Mouse (Mus musculus) hindbrain, embryonic 10.5 days (tissue): ENCODE measurements around the gene Hesx1. TPM values are rescaled to one million over a fixed set of nuclear protein-coding genes. Genes with fewer than 3 reads are reported as not detected.
A peak's percentile ranks its signal among the peaks of the same experiment; 100 is the strongest.

Source experiments
- DNase-seq: peaks from one replicate; pipeline ENCODE4 v3.0.0-alpha.2; 2017; ENCODE audit warnings: low spot score
- H3K27ac ChIP-seq: fragments of 300-500 bp; sonication (generic); 2 replicates; pipeline ENCODE4 v1.5.1; 2016; ENCODE audit warnings: mild to moderate bottlenecking, moderate library complexity
- H3K27me3 ChIP-seq: fragments of 300-500 bp; sonication (generic); 2 replicates; pipeline ENCODE4 v1.6.1; 2016; ENCODE audit warnings: mild to moderate bottlenecking; ENCODE audit not compliant: poor library complexity, insufficient read depth, severe bottlenecking
- H3K36me3 ChIP-seq: fragments of 300-500 bp; sonication (generic); 2 replicates; pipeline ENCODE4 v1.6.1; 2016; ENCODE audit warnings: mild to moderate bottlenecking, moderate library complexity
- H3K4me1 ChIP-seq: fragments of 300-500 bp; sonication (generic); replicated peaks from 2 replicates; pipeline ENCODE4 v1.6.1; 2016; ENCODE audit warnings: mild to moderate bottlenecking
- H3K4me3 ChIP-seq: fragments of 300-500 bp; sonication (generic); 2 replicates; pipeline ENCODE4 v1.5.1; 2016; ENCODE audit warnings: mild to moderate bottlenecking, moderate library complexity
- H3K9me3 ChIP-seq: fragments of 300-500 bp; sonication (generic); 2 replicates; pipeline ENCODE4 v1.6.1; 2016; ENCODE audit warnings: mild to moderate bottlenecking, moderate library complexity
- WGBS: fragments of 180-500 bp; shearing (Covaris S2); methylation state at CpG from one replicate; pipeline ENCODE4 v1.1.7; 2016; 5-methylcytosine and 5-hydroxymethylcytosine counted together
- polyA plus RNA-seq: library from polyadenylated mRNA; unstranded; fragments of >200 nt; fragmentation: Nextera tagmentation; extraction: Ambion mirVana; gene quantifications from 2 replicates; pipeline ENCODE4 v1.2.1, GENCODE M21; 2016

The Hesx1 gene
- polyA plus RNA-seq, 1 experiment from 2014 or later: 0.42 TPM

GRCm38 (mm10) chr14:27022876-27023275, 28.7 kb downstream of the Hesx1 start:
- H3K9me3 ChIP-seq: no peaks in the 10 kb centered on the region
- peak; percentile 71 for DNase-seq
- 48% methylated on average over 11 of the region's 11 CpGs for WGBS

GRCm38 (mm10) chr14:27024664-27025063, 30.4 kb downstream of the Hesx1 start:
- 85% methylated on average over 4 of the region's 4 CpGs for WGBS
- Histone ChIP-seq H3K4me3 (no peak overlapping the region), H3K4me1 (no peaks in the 10 kb centered on the region), H3K27ac (no peak overlapping the region), H3K9me3 (no peaks in the 10 kb centered on the region), H3K36me3 (no peaks in the 10 kb centered on the region), H3K27me3 (no peaks in the 10 kb centered on the region)
- DNase-seq: no peak

More at GRCm38 (mm10) chr14:27022876-27023275, 28.7 kb downstream of the Hesx1 start:
- Histone ChIP-seq H3K4me1 (no peaks in the 10 kb centered on the region), H3K27ac (no peak overlapping the region), H3K27me3 (no peaks in the 10 kb centered on the region), H3K36me3 (no peaks in the 10 kb centered on the region), H3K4me3 (no peak overlapping the region)

GRCm38 (mm10) chr14:27029771-27030173, 35.6 kb downstream of the Hesx1 start:
- Histone ChIP-seq H3K27ac (no peak overlapping the region; the same call in 1 of the 2 replicates), H3K9me3 (no peaks in the 10 kb centered on the region), H3K4me3 (0 out of 2 replicates have a peak overlapping the region, but pooled peaks have one; percentile 18), H3K36me3 (no peaks in the 10 kb centered on the region), H3K4me1 (no peaks in the 10 kb centered on the region), H3K27me3 (no peaks in the 10 kb centered on the region)
- WGBS: 5% methylated on average over 15 of the region's 15 CpGs
- DNase-seq: peak; percentile 66

- WGBS: 17% methylated on average over 4 of the region's 4 CpGs
- H3K36me3 ChIP-seq: no peaks in the 10 kb centered on the region
- no peaks in the 10 kb centered on the region for H3K27me3 ChIP-seq
- DNase-seq: peak; percentile 82
- no peaks in the 10 kb centered on the region for H3K4me1 ChIP-seq
- H3K27ac ChIP-seq: no peak overlapping the region
- no peak overlapping the region for H3K4me3 ChIP-seq
- H3K9me3 ChIP-seq: no peaks in the 10 kb centered on the region
These were observed 36.9 kb downstream of the Hesx1 start for GRCm38 (mm10) chr14:27031142-27031541.

- no peak for DNase-seq
- Histone ChIP-seq H3K4me1 (peaks cover 39% of the 10 kb centered on the region), H3K27ac (no peak overlapping the region), H3K27me3 (peaks cover 32% of the 10 kb centered on the region), H3K36me3 (no peaks in the 10 kb centered on the region), H3K4me3 (no peak overlapping the region), H3K9me3 (no peaks in the 10 kb centered on the region)
- WGBS: 80% methylated on average over 1 of the region's 1 CpGs
These were observed 43.3 kb downstream of the Hesx1 start for GRCm38 (mm10) chr14:27037513-27037912.

GRCm38 (mm10) chr14:27038783-27039182, 44.6 kb downstream of the Hesx1 start, which contains the start of gene Il17rd:
Gene Il17rd, plus strand, starts transcription at chr14:27038941.
- under 1% methylated on average over 29 of the region's 29 CpGs for WGBS
- H3K4me1 ChIP-seq: peaks cover 51% of the 10 kb centered on the region

GRCm38 (mm10) chr14:27039281-27040248, 45.3 kb downstream of the Hesx1 start:
- no peaks in the 10 kb centered on the region for H3K36me3 ChIP-seq
- H3K27ac ChIP-seq: peak overlapping the region; percentile 96
- peak overlapping the region; percentile 97 for H3K4me3 ChIP-seq
- no peaks in the 10 kb centered on the region for H3K9me3 ChIP-seq
- peaks cover 37% of the 10 kb centered on the region for H3K27me3 ChIP-seq
- under 1% methylated on average over 59 of the region's 59 CpGs for WGBS
- peaks cover 59% of the 10 kb centered on the region for H3K4me1 ChIP-seq
- DNase-seq: peak; percentile 80

More at GRCm38 (mm10) chr14:27038783-27039182, 44.6 kb downstream of the Hesx1 start, which contains the start of gene Il17rd:
- Histone ChIP-seq H3K36me3 (no peaks in the 10 kb centered on the region), H3K4me3 (peak within 1 kb of the TSS; percentile 97), H3K27ac (peak within 1 kb of the TSS; percentile 96), H3K27me3 (peaks cover 37% of the 10 kb centered on the region), H3K9me3 (no peaks in the 10 kb centered on the region)
- peak; percentile 92 for DNase-seq

GRCm38 (mm10) chr14:27040451-27040850, 46.2 kb downstream of the Hesx1 start:
- Histone ChIP-seq H3K27ac (peak overlapping the region; percentile 96), H3K4me3 (peak overlapping the region; percentile 97), H3K27me3 (peaks cover 37% of the 10 kb centered on the region), H3K36me3 (no peaks in the 10 kb centered on the region), H3K9me3 (no peaks in the 10 kb centered on the region), H3K4me1 (peaks cover 67% of the 10 kb centered on the region)
- WGBS: 4% methylated on average over 12 of the region's 12 CpGs
- DNase-seq: no peak

- Histone ChIP-seq H3K9me3 (no peaks in the 10 kb centered on the region), H3K4me1 (peaks cover 87% of the 10 kb centered on the region), H3K27ac (peak overlapping the region; percentile 79), H3K4me3 (peak overlapping the region; percentile 97), H3K27me3 (peaks cover 46% of the 10 kb centered on the region), H3K36me3 (no peaks in the 10 kb centered on the region)
- no peak for DNase-seq
- 53% methylated on average over 8 of the region's 8 CpGs for WGBS
These were observed 48.2 kb downstream of the Hesx1 start for GRCm38 (mm10) chr14:27042280-27042983.

GRCm38 (mm10) chr14:27043416-27043815, 49.2 kb downstream of the Hesx1 start:
- WGBS: 74% methylated on average over 5 of the region's 5 CpGs
- Histone ChIP-seq H3K27ac (peak overlapping the region; percentile 79), H3K4me1 (peaks cover 97% of the 10 kb centered on the region), H3K27me3 (peaks cover 50% of the 10 kb centered on the region), H3K9me3 (no peaks in the 10 kb centered on the region), H3K36me3 (no peaks in the 10 kb centered on the region), H3K4me3 (peak overlapping the region; percentile 35)
- DNase-seq: no peak

GRCm38 (mm10) chr14:27044221-27044966, 50.2 kb downstream of the Hesx1 start:
- DNase-seq: peak; percentile 49
- Histone ChIP-seq H3K4me1 (peaks cover 98% of the 10 kb centered on the region), H3K27ac (peak overlapping the region; percentile 79), H3K27me3 (peaks cover 49% of the 10 kb centered on the region), H3K36me3 (no peaks in the 10 kb centered on the region), H3K4me3 (peak overlapping the region; percentile 35), H3K9me3 (no peaks in the 10 kb centered on the region)
- 4% methylated on average over 11 of the region's 11 CpGs for WGBS

- DNase-seq: peak; percentile 69
These were observed 50.7 kb downstream of the Hesx1 start for GRCm38 (mm10) chr14:27044967-27045361.

More at GRCm38 (mm10) chr14:27044967-27045361, 50.7 kb downstream of the Hesx1 start:
- Histone ChIP-seq H3K9me3 (no peaks in the 10 kb centered on the region), H3K36me3 (no peaks in the 10 kb centered on the region), H3K27me3 (peaks cover 46% of the 10 kb centered on the region), H3K27ac (peak overlapping the region; percentile 79), H3K4me3 (peak overlapping the region; percentile 35), H3K4me1 (peaks cover 98% of the 10 kb centered on the region)
- 6% methylated on average over 2 of the region's 2 CpGs for WGBS
